Mouse (Mus musculus): ENCODE measurements around the gene Selenoh. TPM values are rescaled to one million over a fixed set of nuclear protein-coding genes. Genes with fewer than 3 reads are reported as not detected.

Gene Selenoh
- polyA plus RNA-seq, 1 experiment from 2014 or later: 515 TPM

Other genes with a start within 250 kb of the Selenoh start
- 12.9 and 13.1 TPM in 2 replicates for gene Calcrl, start 245.4 kb downstream of the Selenoh start, polyA plus RNA-seq (2016; fragmentation: Nextera tagmentation; extraction: Ambion mirVana)
- gene Tfpi, start 194.0 kb downstream of the Selenoh start, polyA plus RNA-seq (2016; fragmentation: Nextera tagmentation; extraction: Ambion mirVana): 18.1 and 18.2 TPM in 2 replicates
- gene Ctnnd1, start 20.0 kb downstream of the Selenoh start, polyA plus RNA-seq (2016; fragmentation: Nextera tagmentation; extraction: Ambion mirVana): 33.2 and 39.7 TPM in 2 replicates
- gene Btbd18, start 11.7 kb downstream of the Selenoh start, polyA plus RNA-seq (2016; fragmentation: Nextera tagmentation; extraction: Ambion mirVana): 0.25 and 0.31 TPM in 2 replicates
- not detected in 2 replicates for gene Gm28635, start 7.3 kb upstream of the Selenoh start, polyA plus RNA-seq (2016; fragmentation: Nextera tagmentation; extraction: Ambion mirVana)
- gene Med19, start 7.6 kb upstream of the Selenoh start, polyA plus RNA-seq (2016; fragmentation: Nextera tagmentation; extraction: Ambion mirVana): 47.1 and 47.6 TPM in 2 replicates
- gene Tmx2, start 8.4 kb upstream of the Selenoh start, polyA plus RNA-seq (2016; fragmentation: Nextera tagmentation; extraction: Ambion mirVana): 151 and 167 TPM in 2 replicates
- gene Zdhhc5, start 44.4 kb upstream of the Selenoh start, polyA plus RNA-seq (2016; fragmentation: Nextera tagmentation; extraction: Ambion mirVana): 25.4 and 26.7 TPM in 2 replicates
- 49.6 and 53.6 TPM in 2 replicates for gene Clp1, start 56.6 kb upstream of the Selenoh start, polyA plus RNA-seq (2016; fragmentation: Nextera tagmentation; extraction: Ambion mirVana)
- gene Ypel4, start 63.3 kb upstream of the Selenoh start, polyA plus RNA-seq (2016; fragmentation: Nextera tagmentation; extraction: Ambion mirVana): 10.0 and 14.6 TPM in 2 replicates
- 9.5 and 10.4 TPM in 2 replicates for gene Gm19426, start 72.9 kb upstream of the Selenoh start, polyA plus RNA-seq (2016; fragmentation: Nextera tagmentation; extraction: Ambion mirVana)
- gene Serping1, start 104.7 kb upstream of the Selenoh start, polyA plus RNA-seq (2016; fragmentation: Nextera tagmentation; extraction: Ambion mirVana): 29.4 and 43.1 TPM in 2 replicates
- gene Ube2l6, start 128.1 kb upstream of the Selenoh start, polyA plus RNA-seq (2016; fragmentation: Nextera tagmentation; extraction: Ambion mirVana): 37.2 and 41.6 TPM in 2 replicates
- 0.09 and 0.14 TPM in 2 replicates for gene Smtnl1, start 151.9 kb upstream of the Selenoh start, polyA plus RNA-seq (2016; fragmentation: Nextera tagmentation; extraction: Ambion mirVana)
- 56.3 and 58.9 TPM in 2 replicates for gene Timm10, start 156.2 kb upstream of the Selenoh start, polyA plus RNA-seq (2016; fragmentation: Nextera tagmentation; extraction: Ambion mirVana)
- gene Slc43a1, start 168.1 kb upstream of the Selenoh start, polyA plus RNA-seq (2016; fragmentation: Nextera tagmentation; extraction: Ambion mirVana): 23.1 and 28.6 TPM in 2 replicates
- gene Rtn4rl2, start 215.9 kb upstream of the Selenoh start, polyA plus RNA-seq (2016; fragmentation: Nextera tagmentation; extraction: Ambion mirVana): 3.8 and 4.0 TPM in 2 replicates

Measured in hindbrain, embryonic 10.5 days (tissue).